Mouse (Mus musculus): Measurements from ENCODE around the gene Synj2.
A peak's percentile ranks its signal among the peaks of the same experiment; 100 is the strongest.

Gene Synj2

DNA sequence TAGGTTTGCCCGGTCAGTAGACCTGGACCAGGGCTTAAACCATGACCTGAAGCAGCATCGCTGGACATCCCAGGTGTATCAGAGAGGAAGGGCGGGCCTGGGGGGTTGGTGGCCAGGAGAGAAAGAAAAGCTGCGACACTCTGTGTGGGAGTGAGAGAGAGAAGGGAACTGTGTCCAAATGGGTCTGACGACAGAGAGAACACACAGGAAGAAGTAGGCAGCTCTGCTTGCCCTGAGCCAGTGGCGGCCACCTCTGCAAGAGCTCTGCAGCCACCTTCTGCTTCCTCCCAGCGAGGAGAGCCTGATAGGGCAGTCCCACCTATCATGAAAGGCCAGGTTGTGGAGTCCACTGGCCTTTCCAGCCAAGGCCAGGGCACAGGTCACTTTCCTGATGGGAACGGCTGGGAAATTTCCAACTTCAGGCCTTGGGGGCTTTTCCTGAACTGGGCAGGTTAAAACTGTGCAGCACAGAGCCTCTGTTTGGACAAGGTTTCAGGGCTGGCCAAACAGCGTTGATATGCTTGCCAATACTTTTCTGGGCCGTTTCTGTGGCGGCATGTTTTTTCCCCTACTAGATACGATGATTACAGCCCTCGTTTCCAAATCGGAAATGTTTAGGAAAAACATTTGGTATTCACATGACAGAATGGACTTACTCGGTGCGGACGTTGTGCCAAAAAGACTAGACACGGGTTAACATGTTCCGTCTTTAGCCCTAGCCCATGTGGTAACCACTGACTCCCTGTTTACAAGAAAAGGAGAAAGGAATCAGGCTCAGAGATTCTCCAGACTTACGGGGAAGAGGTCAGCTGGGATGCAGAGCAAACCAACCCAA is 35.4 kb downstream of the Synj2 start:
- peak; percentile 22 for DNase-seq (ENCODE audit: low read depth)

DNA sequence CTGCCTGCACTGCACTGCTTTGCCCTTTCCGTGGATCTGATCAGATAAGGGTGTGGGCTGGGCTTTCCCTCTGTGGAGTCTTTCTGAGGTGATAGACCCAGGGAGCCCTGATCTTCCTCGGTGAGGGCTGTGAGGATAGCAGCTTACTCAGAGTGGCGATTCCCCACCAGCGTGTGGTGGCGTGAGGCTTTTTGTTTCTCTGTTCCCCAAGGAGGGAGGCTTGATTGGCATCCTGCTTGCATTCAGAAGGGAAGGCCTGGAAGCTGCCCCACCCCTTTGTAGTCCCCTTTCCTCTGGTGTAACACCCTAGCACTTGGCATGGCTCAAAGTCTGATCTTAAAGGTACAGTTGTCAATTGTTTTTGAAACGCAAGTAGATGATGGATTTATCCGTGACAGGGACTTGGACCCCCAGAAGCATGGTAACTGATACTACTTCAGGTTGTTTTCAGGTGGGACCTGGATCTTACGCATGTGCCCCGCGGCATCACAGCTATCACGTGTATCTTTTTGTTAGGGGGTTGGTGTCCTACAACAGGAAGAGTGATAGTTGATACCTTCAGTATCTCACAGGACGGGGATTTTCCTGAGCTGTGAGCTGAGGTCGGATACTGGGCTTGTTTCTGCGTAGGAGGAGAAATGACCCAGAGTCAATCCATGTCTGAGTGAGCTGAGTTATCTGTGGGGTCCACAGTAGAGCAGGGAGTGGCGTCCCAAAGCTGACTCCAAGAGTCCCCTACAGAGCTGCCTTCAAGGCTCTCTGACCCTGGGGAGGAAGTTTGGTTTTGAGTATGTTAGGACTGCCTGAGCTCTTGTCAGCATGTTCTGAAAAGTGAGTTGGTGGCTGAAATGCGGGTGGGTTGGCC is 36.2 kb downstream of the Synj2 start:
- DNase-seq (ENCODE audit: low read depth), result no peak

DNA sequence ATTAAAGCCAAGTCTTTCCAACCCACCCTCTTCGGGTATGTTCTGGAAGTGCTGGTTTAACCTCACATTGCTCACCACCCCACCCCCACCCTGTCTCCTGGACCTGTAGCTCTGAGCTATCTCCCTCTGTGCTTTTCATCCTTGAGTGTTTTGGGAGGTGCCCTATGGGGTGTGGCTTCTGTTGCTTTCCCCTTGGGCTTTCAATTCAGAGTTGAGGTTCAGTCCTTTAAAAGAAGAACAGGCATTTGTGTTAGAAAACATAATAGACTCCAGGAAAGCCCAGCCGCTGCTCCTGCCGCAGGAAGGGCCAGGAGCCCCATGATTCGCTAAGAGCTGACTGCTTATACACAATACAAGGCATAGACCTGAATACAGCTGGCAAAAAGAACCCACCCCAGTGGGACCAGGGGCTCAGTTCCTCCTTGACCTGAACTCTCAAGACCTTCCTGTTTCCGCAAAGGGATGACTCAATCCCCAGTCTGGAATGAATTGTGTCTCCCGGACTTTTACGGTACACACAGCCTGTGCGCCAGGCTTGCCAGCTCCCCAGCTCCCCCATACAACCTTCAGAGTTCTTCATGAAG is 36.9 kb downstream of the Synj2 start:
- DNase-seq (ENCODE audit: low read depth), result no peak

DNA sequence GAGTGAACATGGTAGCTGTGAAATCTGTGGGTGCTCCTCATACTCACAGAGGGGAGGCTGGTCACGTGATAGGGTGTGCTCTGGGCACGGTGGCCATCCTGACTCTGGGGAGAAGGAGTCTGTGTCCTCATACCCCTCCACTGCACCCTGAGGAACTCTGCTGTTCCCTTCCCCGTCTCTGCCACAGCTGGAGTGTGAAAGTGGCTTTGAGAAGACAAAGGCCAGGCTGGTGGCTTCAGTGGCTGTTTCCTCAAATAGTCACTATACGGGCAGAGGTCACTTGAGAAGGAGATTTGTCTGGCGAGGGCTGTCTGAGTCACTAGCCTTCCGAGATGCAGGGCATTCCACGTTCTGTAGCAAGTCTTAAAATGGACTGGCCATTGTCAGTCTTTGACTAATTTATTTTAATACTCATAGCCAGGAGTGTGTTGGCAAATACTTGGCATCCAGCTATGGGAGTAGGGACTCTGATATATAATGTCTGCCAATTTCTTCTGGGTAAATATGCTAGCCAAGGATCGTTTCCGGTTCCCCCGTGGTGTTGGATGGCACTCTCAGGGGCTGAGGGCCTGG is 37.5 kb downstream of the Synj2 start:
- no peak for DNase-seq (ENCODE audit: low read depth)

DNA sequence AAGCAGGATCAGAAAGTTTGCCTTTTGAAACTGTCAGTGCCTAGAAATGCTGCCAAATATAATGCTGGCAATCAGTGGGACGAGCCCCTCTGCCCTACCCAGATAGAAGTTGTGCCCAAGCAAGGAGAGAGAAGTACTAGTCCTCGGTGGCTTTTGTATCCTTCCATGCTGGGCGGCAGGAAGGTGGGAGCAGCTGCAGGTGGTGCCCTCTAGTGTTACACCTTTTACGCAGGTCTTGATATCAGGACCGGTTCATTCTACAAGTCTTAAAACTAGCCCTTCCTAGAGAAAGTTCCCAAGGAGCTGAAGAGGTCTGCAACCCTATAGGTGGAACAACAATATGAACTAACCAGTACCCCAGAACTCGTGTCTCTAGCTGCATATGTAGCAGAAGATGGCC is 39.8 kb downstream of the Synj2 start:
- DNase-seq (ENCODE audit: low read depth), result peak; percentile 26

DNA sequence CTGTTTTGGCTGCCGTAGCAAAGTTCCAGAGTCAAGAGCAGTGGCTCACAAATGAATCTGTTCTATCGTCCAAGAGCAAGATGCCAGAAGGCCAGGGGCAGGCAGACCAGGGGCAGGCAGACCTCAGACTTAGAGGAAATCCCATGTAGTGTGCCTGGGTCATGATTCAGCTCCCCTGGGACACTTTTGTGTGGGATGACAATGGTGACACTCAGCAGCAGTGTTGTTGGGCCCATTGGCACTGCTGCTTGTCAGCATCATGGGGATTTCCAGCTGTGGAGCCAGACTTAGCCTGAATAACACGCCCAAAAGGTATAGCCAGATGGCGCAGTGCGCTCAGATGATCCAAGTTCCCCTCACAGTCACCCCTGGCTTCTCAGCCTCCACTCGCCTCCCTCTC is 42.1 kb downstream of the Synj2 start:
- DNase-seq (ENCODE audit: low read depth), result no peak

DNA sequence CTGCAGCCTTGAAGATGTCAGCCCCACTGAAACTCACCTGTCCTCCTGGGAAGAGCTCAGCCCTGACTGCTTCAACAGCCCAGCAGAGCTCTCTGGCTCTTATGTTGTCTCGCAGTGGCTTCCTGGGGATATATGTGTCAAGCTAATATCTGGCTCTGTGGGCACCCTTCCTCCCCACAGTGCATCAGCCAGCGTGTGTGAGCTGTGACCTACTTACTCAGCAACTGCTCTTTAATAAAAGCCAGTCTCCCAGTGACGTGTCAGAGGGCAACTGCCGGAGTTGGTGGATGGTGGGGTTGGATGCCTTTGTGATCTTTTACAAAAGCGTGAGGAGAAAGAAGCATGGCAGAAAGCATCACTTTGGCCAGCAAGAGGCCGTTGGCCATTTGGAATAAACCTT is 42.8 kb downstream of the Synj2 start:
- no peak for DNase-seq (ENCODE audit: low read depth)

DNA sequence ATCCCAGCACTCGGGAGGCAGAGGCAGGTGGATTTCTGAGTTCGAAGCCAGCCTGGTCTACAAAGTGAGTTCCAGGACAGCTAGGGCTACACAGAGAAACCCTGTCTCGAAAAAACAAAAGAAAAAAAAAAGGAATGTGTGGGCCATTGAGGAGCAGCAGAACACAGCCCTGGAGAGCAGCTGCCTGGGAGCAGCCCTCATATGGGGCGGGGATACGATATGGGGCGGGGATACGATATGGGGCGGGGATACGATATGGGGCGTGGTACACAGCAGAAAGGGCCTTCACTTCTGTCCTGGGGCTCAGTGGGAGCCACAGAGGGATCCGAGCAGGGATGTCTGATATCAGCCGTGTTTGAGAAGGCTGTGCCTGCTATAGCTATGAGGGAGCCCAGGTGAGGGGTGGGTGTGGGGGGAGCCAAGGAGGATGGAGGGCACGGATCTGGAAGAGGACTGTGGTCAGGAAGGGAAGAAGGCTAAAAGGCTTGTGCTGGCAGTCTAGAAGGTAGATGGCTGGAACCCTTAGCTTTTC is 43.7 kb downstream of the Synj2 start:
- DNase-seq (ENCODE audit: low read depth), result no peak

DNA sequence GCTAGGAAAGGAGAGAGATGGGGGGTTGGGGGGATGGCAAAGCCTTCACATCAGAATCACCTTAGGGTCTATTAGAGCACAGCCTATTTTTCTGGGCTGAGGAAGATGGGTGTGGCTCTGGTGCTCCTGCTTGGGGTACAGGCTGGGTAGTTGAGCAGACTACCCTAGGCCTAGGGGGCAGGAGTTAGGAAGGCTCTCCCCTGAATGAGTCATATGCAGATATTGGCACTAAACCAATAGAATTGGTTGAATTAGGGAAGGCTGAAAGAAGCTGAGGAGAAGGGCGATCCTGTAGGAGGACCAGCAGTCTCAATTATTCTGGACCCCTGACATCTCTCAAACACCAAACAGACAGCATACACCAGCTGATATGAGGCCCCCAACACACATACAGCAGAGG is 44.2 kb downstream of the Synj2 start:
- peak; percentile 30 for DNase-seq (ENCODE audit: low read depth)

DNA sequence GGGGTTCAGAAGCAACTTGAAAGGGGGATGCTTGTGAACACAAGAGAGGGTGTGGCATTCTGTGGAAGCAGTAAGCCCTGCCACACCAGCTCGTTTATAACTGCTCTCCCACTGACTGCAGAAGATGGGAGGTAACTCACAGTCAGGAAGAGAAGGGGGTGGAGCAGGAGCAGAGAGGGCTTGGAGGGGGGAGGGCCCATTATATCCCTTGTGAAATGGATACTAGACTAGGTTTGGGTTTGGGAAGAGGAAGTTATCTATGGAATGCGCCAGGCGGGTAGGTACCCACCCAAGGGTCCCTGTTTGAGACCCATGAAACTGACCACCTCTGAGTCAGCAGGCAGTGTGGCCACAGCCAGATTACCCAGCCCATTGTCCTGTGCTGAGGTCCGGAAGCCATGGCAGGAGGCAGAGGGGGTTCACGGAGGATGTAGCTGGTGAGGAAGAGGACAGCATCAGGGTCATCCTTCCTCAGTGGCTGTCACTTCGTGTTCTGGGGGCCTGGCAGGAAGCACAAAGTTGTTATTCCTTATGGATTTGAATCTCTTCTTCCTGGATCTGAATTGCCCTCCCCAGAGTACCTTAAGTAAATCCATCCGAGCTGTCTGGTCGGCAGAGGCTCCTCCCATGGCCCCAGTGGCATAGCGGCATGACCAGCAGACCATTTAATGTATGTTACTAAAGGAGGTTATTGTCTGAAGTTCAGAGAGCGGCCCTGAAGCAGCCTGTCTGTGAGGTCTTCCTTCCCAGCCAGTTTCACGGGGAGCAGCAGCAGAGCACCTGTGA is 46.4 kb downstream of the Synj2 start:
- DNase-seq (ENCODE audit: low read depth), result no peak

DNA sequence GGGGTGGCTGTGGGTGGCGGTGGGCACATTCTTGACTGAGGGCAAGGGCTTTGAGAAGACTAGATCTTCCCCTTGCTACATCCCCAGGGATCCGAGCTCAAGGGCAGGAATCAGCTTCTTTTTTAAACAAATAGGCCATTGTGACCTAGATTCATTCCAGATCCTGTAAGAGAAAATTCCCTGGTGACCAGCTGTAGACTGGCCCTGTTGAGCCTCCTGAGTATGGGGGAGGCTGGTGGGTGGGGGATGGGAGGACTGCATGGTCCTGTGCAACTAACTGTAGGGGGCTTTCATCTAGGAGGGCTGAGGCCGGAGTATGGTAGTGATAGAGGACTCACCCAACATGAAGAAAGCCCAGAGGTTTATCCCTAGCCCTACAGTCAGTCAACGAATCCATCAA is 47.0 kb downstream of the Synj2 start:
- no peak for DNase-seq (ENCODE audit: low read depth)

DNA sequence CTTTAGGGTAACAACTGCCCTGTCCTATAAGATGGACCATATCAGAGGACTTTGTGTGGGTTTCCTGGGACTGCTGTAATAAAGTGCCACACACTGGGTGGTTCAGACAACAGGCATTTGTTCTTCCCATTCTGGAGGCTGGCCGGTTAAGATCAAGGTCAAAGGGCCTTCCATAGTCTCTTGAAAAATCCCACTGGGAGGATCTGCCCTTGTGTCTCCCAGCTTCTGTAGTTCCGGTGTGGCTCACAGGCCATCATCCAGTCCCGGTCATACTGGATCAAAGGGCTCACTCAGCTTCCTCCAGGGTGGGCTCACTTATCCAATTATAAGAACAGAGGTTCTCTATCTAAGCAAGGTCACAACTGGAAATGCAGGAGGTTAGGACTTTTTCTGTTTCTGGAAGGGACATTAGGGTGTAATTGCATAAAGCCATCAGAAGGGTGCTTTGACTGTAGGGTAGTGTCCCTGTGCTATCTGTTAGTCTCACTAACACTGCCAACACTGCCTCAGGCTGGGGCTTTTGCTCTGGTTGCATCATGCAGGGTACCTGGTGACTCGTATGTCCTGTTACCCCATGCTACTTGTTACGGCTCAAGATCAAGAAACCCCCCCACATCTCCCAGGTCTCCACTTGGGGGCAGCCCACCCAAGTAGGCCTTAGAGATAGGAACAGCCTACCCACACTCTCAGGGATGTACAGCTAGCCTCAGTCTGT is 51.9 kb downstream of the Synj2 start:
- peak; percentile 82 for DNase-seq (ENCODE audit: low read depth)

DNA sequence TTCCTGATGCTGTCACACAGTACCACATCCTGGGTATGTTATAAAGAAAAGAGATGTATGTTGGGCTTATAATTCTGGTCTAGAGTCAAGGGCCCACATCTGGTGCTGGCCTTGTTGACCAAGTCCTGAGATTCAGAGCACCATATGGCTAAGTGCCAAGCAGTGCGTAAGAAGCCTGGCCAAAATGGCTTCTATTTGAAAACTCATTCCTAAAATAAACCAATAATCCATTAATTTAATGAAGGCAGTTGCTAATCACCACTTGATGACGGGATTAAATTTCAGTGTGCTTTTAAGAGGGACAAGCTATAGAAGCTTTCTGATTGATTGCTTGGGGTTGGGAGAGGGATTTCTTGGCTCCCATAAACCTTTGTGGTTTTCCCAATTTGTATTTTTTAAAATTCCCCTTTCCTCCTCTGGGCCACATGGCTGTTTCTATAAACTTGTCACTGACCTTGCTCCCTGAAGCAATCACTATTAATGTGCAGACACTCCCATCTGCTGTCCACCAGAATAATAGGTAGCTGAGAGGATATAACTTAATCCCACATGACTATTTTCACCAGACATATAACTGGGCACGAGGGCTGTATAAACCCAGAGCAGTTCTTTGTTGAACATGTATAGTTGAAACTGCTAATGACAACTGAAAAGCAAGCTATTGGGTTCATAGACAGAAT is 52.6 kb downstream of the Synj2 start:
- DNase-seq (ENCODE audit: low read depth), result no peak

DNA sequence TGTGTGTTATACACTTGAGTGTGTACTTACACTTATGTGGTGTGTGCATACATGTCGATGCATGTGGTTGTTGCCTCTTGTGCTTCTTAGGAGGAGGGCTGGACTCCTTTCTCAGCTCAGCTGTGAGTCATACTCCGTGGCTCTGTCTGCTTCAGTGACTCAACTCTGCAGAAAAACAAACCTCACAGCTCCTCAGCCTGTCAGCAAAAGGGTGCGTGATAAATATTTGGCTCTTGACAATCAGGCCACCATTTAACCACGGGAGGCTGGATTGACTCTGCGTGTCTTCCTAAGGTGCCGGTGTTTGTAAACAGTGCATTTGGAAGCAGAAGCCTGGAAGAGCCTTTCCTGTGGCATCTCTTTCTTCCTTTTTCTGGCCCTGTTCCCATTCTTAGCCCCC is 53.5 kb downstream of the Synj2 start:
- peak; percentile 82 for DNase-seq (ENCODE audit: low read depth)

DNA sequence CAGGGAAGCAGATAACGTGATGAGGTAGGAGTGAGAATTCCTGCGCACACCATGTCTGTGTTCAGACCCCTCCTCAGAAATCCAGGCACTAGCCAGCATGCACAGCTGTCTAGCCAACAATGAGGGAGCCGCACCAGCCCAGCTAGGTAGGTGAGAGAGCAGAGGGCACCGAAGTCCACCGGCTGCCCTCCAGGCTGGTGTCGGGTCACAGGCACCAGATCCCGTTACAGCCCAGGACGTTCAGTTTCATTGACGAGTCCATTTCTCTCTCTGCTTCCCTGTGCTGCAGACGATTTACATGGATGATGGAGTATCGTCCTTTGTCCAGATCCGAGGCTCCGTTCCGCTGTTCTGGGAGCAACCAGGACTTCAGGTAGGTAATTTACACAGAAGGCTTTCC is 55.5 kb downstream of the Synj2 start:
- DNase-seq (ENCODE audit: low read depth), result no peak

DNA sequence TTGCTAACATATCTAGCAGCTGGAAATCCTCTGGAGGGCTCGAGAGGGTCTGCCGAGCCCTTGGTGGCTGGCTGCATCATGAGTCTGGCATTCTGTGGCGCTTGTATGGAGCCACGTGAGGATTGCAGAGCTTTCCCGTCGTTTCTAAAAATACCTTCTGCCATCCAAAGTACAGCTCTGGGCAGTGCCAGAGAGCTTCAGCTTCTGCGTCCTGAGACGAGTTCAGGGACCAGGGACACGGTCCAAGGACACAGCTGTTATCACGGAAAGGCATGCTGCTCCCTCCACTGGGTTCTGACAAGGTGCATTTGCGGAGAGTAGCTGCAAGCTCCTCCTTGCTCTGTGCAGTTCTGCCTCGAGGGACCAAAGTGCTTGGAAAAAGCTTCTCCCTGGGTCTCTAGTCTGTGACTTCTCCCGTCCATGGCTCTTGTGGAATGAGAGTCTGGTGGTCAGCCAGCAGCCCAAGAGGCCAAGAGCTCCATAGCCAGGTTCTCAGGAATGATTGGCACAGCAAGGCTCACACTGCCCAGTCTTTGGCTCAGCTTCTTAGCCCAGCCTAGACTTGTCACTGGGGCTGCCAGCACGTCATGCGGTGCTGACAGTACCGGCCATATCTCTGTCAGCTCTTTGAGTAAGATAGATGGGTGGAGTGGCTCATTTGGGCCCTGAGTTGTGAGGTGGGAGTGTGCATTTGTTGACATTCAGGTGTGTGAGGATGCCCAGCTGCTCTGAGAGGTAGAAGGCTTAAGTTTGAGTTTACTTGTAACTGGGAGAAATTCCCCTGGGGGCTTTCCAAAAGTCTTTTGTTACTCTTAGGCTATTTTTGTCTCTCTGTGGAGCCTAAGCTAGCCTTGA is 56.5 kb downstream of the Synj2 start:
- no peak for DNase-seq (ENCODE audit: low read depth)

DNA sequence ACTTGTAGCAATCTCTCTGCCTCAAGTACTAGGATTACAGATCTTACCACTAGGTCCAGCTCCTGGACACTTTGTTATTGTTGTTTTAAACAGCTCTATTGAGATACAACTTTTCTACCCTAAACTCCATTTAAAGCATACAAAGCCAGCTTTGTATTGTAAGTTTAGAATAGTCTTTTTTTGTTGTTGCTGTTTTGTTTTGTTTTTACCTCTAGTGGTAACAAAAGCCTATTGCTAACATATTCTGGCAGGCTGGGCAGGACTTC is 57.1 kb downstream of the Synj2 start:
- no peak for DNase-seq (ENCODE audit: low read depth)

DNA sequence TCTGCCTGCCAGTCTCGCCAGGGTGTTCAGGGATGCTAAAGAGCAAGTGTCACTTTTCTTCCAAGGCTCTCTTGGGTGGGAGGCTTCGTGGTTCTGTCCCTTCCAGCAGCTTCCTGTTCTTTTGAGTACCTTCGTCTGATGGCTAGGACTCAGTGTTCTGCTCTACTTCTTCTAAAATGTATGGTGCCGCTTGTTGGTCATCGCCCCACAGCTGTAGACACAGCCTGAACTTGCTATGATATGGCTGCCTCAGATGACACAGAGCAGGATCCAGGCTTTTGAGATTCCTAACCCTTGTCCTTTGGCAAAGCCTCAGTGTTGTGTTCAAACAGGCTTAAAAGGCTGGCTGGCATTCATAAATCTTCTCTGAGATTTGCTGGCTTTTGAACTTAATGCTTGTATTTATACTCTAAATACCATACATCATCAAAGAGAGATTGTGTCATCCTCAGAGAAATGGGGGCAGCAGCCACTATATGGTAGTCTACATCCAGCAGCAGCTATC is 58.0 kb downstream of the Synj2 start:
- no peak for DNase-seq (ENCODE audit: low read depth)

DNA sequence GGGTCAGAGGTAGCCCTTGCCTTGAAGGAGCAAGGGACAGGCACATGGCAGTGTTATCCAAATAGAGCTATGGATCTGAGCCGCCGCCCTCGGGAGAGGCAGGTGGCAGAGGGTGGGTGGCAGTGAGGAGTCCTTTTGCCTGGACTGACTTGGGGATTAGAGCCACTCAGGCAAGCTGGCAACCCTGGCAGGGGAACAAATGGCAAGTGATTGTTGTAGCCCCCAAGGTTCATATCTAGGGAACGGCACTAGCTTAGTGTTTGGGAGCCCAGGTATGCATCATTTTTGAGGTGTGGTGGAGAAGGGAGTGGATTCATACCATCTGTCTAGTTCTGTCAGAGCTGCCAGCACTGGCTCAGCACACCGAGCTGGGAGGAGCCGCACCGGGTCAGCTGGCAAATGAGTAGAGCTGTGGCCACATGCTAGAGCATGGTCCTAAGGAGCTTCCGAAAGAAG is 59.8 kb downstream of the Synj2 start:
- DNase-seq (ENCODE audit: low read depth), result no peak

Data from 416B (cell line).